Mouse (Mus musculus): Measurements from ENCODE around the gene Gin1. TPM values are rescaled to one million over a fixed set of nuclear protein-coding genes. Genes with fewer than 3 reads are reported as not detected.
"Not testable (repeated sequence)": the region's sequence is repeated elsewhere in the genome, so short reads cannot be mapped to it uniquely, and the experiment has no call there.

Gin1 gene
- 10 to 100 TPM; 11.3 to 11.4 TPM for total RNA-seq (2021)
- long read RNA-seq, experiment 1, partial matches to known transcripts = 0 of 7 reads
- long read RNA-seq, experiment 1, other reads (novel, unspliced or antisense) = 2 of 7 reads
- long read RNA-seq, experiment 2, transcript Gin1-203 (8 exons, 2,046 nt) = major isoform, 5 of 6 reads
- long read RNA-seq, experiment 2, partial matches to known transcripts = 0 of 6 reads
- long read RNA-seq, experiment 2, other reads (novel, unspliced or antisense) = 0 of 6 reads

DNA sequence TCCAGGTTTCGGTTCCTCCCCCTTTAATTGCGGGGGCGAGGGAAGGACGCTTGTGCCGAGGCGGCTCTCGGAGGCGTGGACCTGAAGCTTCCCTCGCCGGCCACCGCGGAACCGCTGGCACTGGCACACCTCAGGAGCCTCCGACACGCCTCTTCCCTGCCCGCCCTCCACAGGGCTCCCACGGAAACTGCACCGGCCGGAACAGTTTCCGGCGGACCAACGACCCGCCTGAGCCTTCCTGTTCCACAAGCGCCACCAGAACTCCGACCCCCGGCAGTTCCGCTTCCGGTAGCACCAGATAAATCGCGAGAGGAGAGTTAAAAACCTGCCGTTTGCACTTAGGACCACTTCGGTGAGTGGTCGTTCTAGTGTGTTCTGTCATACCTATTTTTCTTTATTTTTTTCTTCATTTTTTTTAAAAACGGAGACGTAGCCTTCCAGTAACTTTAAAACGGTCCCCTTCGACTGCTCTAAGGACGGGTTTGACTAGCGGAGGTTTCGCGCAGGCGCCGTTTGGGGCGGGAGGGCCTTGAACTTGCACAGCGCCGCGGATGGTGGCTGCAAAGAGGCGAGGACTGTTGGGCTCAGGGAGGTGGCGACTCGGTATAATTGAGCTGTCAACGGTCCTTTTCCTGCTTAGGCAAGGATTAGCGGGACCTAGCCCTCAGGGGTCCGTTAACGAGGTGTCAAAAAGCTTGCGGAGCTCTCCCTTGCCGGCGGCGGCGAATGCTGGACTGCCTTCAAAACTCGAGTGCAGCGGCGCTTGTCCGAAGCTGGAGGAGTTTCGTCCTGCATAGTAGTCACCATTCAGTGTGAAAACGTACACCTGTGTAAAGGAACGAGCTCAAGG, at the start of gene Gin1, which contains the start of gene Ppip5k2:
Gene Gin1, plus strand, starts transcription at position 269 of the 850 bp plus-strand sequence.
Gene Ppip5k2, minus strand, starts transcription at position 508 of the 850 bp plus-strand sequence.
- TF ChIP-seq CTCF (conservative IDR thresholded peaks at IDR 0.05) = peak; percentile 66
- peak within 1 kb of the TSS; percentile 99 for H3K4me3 ChIP-seq
- DNase-seq (ENCODE audit: low spot score in 2 of 2) = peak; percentile 94 to 95
- peak within 1 kb of the TSS; percentile 94 for H3K27ac ChIP-seq

DNA sequence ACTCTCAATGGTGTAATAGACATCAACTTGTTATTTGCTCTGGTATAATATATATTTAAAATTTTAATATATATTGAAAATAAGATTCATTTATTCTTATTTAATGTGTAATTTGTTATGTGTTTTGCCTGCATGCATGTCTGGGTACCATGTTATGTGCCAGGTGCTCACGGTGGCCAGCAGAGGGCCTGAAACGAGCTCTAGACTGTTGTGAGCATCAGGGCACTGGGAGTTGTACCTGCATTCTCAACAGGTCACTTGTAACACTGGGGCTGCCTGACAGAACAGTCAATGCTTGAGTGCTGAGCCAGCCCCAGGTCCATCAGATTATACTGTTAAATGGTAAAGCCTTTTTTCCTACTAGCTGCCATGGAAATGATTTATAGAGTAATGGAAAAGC, 43.2 kb upstream of the Gin1 start:
- DNase-seq (ENCODE audit: low spot score in 2 of 2) = no peak
- H3K4me3 ChIP-seq = no peak overlapping the region
- H3K27ac ChIP-seq = no peak overlapping the region
- peak; percentile 65 for TF ChIP-seq CTCF (conservative IDR thresholded peaks at IDR 0.05)

DNA sequence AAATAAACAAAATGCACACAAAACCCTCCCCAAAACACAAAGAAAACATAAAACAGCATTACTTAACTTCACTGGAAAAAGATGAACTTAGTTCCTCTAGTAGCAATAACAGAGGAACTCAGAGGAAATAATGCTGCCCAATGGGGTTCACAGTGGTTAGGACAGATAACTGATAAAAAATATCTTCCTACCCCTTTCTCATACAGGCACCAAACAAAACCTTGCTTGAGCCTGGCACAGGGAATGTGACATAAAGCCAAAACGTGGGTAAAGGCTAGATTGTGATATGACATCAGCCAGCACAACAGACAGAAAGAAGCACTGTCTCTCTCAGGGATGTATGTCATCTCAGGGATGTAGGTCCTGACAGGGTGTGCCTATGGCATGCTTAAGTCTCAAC, 40.6 kb upstream of the Gin1 start:
- H3K27ac ChIP-seq = no peak overlapping the region
- no peak overlapping the region for H3K4me3 ChIP-seq
- no peak for TF ChIP-seq CTCF (conservative IDR thresholded peaks at IDR 0.05)
- no peak for DNase-seq (ENCODE audit: low spot score in 2 of 2)

DNA sequence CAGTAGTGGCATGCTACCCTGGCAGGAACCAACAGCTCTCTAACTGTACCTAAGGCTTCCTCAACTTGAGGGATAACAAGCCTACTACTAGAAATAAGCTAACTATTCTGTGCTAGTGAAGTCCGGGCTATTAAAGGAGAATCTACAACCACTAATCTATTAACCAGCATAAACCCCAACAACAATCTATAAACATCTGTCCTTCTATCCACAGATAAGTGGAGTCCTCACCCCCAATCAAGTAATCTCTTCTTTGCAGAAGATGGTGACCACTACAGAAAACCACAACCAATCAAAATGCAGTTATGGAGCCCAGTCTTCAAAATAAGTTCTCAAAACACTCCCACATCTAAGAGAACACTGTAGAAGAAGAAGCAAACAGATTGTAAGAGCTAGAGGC, 26.9 kb upstream of the Gin1 start:
- no peak for DNase-seq (ENCODE audit: low spot score in 2 of 2)
- Histone ChIP-seq H3K27ac (no peak overlapping the region), H3K4me3 (no peak overlapping the region)
- TF ChIP-seq CTCF (conservative IDR thresholded peaks at IDR 0.05) = no peak

DNA sequence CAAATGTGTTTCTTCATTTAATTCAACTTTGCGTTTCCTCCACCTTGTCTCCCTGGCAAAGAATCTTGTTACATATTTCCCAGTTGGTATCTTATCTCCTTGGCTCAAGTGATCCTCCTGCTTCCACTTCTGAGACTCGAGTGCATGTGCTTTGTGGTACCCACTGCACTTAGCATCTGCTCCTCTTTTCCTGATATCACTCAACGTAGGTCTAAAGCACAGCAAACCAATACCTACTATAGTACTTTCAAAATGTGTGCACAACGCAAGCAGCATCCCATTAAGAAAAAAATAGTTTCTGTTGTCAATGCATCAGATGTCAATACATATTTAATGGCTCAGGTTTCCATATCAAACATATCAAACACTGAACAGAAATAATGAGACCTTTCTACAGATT, 24.3 kb upstream of the Gin1 start:
- no peak for TF ChIP-seq CTCF (conservative IDR thresholded peaks at IDR 0.05)
- no peak overlapping the region for H3K4me3 ChIP-seq
- no peak for DNase-seq (ENCODE audit: low spot score in 2 of 2)
- no peak overlapping the region for H3K27ac ChIP-seq

DNA sequence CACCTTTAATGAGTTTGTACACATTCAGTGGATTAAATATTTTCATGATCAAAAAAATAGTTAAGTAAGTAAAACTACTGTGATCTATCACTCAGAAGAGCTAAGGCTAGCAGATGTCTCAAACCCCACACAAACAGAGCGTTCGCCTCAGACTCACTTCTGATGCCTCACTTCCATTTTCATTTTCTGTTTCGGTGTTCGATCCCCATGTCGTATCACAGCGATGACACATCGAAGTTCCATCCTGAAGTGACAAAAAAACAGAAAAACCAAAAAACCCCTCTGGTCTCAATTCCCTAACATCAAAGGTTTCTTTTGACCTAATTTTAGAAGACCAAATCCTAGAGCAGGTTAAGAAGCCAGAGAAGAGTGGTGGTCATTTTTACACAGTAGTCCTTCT, 23.7 kb upstream of the Gin1 start:
- no peak for DNase-seq (ENCODE audit: low spot score in 2 of 2)
- TF ChIP-seq CTCF (conservative IDR thresholded peaks at IDR 0.05) = no peak
- Histone ChIP-seq H3K4me3 (no peak overlapping the region), H3K27ac (no peak overlapping the region)

DNA sequence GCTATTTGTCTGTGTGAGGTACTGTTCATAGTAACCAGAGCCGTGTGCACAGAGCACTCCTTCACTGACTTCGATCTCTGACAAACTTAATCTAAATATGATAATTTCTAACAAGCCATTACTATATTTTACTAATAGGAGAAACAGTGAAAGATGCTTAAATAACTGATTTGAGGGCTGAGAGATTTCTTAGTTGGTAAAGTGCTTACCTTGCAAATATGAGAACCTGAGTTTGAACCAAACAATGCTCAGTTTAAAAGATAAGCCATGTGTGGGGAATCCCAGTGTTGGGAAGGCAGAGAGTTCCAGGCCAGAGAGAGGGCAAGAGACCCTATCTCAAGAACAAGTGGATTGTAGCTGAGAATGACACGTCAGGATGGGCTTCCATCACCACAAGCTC, 21.8 kb upstream of the Gin1 start:
- Histone ChIP-seq H3K4me3 (no peak overlapping the region), H3K27ac (no peak overlapping the region)
- no peak for DNase-seq (ENCODE audit: low spot score in 2 of 2)
- TF ChIP-seq CTCF (conservative IDR thresholded peaks at IDR 0.05) = no peak

DNA sequence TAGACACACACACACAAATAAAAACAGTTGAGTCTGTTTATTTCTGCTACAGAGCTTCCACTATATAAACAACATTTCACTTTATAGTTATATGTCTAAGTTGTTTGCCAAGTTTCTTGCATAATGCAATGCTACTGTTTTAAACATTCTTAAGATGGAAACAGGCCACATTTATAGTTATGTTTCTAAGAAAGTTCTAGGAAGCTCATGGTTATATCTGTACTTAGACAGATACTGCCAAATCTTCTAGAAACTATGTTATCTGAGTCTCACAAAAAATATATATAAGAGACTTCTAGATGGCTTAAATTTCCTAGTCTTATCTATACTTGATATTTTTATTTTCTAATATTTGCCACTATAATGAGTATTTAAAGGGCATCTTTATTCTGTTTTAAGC, 16.8 kb upstream of the Gin1 start:
- Histone ChIP-seq H3K27ac (no peak overlapping the region), H3K4me3 (no peak overlapping the region)
- TF ChIP-seq CTCF (conservative IDR thresholded peaks at IDR 0.05) = no peak
- DNase-seq (ENCODE audit: low spot score in 2 of 2) = no peak

DNA sequence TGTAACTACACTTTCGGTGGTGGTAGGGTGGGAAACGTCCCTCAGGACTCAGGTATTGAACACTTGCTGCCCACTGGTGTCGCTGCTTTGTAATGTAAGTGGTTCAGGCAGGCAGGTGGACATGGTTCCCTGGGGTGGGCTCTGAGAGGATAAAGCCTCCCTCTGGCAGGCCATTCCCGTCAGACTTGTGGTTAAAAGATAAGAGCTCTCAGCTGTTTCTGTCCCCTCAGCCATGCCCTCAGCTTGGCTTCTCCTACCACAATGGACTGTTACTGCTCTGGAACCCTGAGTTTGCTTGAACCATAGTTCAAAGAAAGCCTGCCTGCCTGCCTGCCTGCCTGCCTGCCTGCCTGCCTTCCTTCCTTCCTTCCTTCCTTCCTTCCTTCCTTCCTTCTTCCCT, 15.6 kb upstream of the Gin1 start:
- H3K27ac ChIP-seq = no peak overlapping the region
- TF ChIP-seq CTCF (conservative IDR thresholded peaks at IDR 0.05) = no peak
- no peak for DNase-seq (ENCODE audit: low spot score in 2 of 2)
- H3K4me3 ChIP-seq = no peak overlapping the region

DNA sequence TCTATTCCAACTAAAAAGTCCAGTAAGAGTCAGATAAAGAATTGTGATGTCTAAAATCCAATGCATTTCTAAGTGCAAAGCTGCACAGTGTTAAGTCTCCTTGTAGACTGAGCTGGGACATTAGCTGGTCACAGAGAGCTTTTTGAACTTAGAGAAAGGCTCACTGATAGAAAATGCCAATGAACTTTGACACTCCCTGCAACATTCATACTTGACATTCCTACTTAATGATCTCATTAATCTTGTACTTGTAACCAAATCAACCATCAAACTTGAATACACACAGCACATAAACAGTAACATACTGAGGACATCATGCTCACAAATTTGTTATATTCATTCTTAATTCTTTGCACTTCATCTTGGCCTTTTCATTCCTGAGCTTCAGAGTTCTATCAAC, 10.1 kb upstream of the Gin1 start:
- DNase-seq (ENCODE audit: low spot score in 2 of 2) = no peak
- TF ChIP-seq CTCF (conservative IDR thresholded peaks at IDR 0.05) = no peak
- Histone ChIP-seq H3K4me3 (no peak overlapping the region), H3K27ac (no peak overlapping the region)

DNA sequence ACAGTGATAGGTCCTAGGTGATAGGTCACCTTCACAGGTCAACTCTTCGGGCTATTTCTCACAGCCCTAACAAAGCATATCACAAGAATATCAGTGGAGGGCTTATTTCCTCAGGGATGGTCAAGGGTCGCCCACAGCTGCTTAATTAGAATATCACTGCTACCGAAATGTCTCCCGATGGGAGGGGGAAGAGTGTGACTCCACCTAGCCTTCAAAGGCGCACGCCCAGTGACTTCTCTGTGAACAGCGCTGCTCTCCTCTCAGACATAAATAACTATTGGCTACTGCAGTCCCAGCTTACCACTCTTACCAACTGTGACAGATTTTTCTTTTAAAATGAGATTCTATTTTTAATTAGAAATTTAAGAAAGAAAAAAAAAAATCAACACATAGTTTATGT, 9.4 kb upstream of the Gin1 start:
- no peak for TF ChIP-seq CTCF (conservative IDR thresholded peaks at IDR 0.05)
- no peak for DNase-seq (ENCODE audit: low spot score in 2 of 2)
- no peak overlapping the region for H3K4me3 ChIP-seq
- H3K27ac ChIP-seq = peak overlapping the region; percentile 43

DNA sequence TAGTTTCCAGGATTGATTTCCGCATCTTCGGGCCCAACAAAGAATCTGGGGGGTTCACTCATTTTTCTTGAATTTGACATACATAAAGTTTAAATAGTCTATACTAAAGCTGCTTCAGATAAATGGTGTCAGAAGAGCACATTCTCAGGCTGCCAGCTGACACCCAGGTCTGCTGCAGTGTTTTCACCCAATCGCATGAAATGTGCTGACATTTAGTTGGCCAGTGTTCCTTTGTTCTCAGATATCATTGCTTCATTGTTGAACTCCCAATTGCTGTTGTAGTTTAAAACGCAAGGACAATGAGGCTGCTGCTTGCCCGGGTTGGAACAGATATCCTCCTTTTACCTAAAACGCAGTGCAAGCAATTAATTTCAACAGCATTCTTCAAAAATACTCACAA, 8.5 kb upstream of the Gin1 start:
- DNase-seq (ENCODE audit: low spot score in 2 of 2) = no peak
- peak overlapping the region; percentile 43 for H3K27ac ChIP-seq
- TF ChIP-seq CTCF (conservative IDR thresholded peaks at IDR 0.05) = no peak

DNA sequence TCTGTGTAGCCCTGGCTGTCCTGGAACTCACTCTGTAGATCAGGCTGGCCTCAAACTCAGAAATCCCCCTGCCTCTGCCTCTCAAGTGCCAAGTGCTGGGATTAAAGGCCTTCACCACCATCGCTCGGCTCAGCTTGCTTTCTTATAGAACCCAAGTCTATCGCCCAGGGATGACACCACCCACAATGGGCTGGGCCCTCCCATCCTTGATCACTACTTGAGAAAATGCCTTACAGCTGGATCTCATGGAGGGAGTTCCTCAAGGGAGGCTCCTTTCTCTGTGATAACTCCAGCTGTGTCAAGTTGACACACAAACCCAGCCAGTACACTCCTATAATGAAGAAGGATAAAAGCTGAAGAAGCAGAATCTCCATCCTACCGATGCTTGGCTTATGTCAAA, 4.3 kb upstream of the Gin1 start:
- H3K27ac ChIP-seq; H3K4me3 ChIP-seq; DNase-seq (ENCODE audit: low spot score in 2 of 2): not testable (repeated sequence)

More for the DNA sequence above, 8.5 kb upstream of the Gin1 start:
- peak overlapping the region; percentile 6; the same call in 1 of the 2 replicates for H3K4me3 ChIP-seq

DNA sequence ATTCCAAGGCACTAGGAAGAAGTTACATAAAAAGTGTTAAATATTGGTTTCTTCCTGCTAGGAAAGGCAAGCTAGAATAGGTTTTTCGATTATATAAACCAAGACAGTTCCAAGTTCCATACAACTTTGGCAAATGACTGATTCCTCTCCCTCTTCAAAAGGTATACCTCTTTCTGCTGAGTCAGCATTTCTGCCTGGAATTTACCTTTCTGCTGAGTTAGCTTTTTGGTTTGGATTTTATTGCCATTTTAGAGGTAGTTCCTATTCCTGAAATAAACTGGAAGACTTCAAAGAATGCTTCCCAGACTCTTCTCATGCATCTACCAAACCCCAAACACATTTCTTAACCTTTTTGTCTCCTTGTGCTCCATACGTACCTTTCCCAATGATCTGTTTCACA, 1.9 kb upstream of the Gin1 start:
- DNase-seq (ENCODE audit: low spot score in 2 of 2) = no peak
- peak overlapping the region; percentile 99; the same call in 1 of the 2 replicates for H3K4me3 ChIP-seq
- no peak overlapping the region for H3K27ac ChIP-seq
- TF ChIP-seq CTCF (conservative IDR thresholded peaks at IDR 0.05) = no peak

All from layer of hippocampus, adult 2 months (tissue).